Comparison of ENCODE assay signal across 11 mouse cellular contexts in the genomic region with DNA sequence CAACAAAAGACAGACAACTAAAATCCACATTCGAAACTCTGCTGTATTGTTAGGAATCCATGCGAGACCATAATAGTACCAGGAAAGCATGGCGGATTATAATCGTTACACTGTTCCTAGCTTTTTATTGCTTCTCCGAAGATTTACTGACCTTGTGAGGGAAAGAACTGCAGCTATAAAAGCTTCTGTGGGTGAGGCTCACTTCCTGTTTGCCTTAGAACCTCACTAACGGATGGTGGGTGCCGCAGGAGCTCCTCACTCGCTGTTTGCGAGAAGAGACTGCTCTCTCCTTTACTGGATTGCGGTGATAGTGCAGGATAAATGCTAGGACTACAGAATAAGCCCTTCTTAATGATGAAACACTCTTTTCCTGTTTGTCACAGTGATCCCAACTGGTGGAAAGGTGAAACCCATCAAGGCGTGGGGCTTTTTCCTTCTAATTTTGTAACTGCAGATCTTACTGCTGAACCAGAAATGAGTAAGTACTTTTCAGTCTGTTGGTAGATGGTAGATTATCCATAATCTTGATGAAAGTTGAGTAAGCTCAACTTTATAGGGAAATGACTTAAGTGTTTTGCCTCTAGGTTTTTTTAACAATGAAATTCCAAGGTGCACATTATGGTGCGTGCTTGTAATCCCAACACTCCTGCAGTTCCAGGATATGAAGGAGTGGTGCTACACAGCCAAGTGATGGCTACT. TPM values are rescaled to one million over a fixed set of nuclear protein-coding genes. Genes with fewer than 3 reads are reported as not detected.
DNase-seq lines count a peak whose midpoint lies in the region; ATAC-seq and TF ChIP-seq lines count a peak whose summit lies in the region.
"Had no signal": no experiment of that assay in that cellular context is flagged by ENCODE, and none has a peak within 500 bp of the region (broad histone marks: within the 10 kb centered on the region; RNA-seq: fewer than 3 reads in every experiment).

No protein-coding gene starts in this region.

- peak overlapping the region; percentile 10; the same call in 1 of the 2 replicates for H3K27ac ChIP-seq in gastrocnemius, adult 2 months
- no peak overlapping the region for H3K27ac ChIP-seq in intestine, embryonic 14.5 days (ENCODE audit: low read depth)
- H3K27ac ChIP-seq in hindbrain, embryonic 14.5 days = no peak overlapping the region
- no peak overlapping the region for H3K27ac ChIP-seq in kidney, embryonic 15.5 days
- H3K27ac ChIP-seq: midbrain, embryonic 12.5 days had no signal

- H3K4me1 ChIP-seq in intestine, embryonic 14.5 days (replicated peaks; ENCODE audit: control insufficient read depth, insufficient read depth, low read length) = no peaks in the 10 kb centered on the region
- no peaks in the 10 kb centered on the region for H3K4me1 ChIP-seq in hindbrain, embryonic 14.5 days (replicated peaks; ENCODE audit: control insufficient read depth, insufficient read depth, low read length)
- no peaks in the 10 kb centered on the region for H3K4me1 ChIP-seq in kidney, embryonic 15.5 days

- H3K36me3 ChIP-seq in intestine, embryonic 14.5 days (ENCODE audit: control insufficient read depth, insufficient read depth, low read length) = peaks cover 58% of the 10 kb centered on the region
- peaks cover 52% of the 10 kb centered on the region for H3K36me3 ChIP-seq in hindbrain, embryonic 14.5 days (replicated peaks; ENCODE audit: control insufficient read depth, insufficient read depth)
- peaks cover 42% of the 10 kb centered on the region for H3K36me3 ChIP-seq in kidney, embryonic 15.5 days

- no peak for TF ChIP-seq CTCF in gastrocnemius, adult 2 months (IDR thresholded peaks at IDR 0.05)

- WGBS in intestine, embryonic 14.5 days = 61% methylated on average over 12 of the region's 12 CpGs
- WGBS in hindbrain, embryonic 14.5 days = 96% methylated on average over 12 of the region's 12 CpGs
- 51% methylated on average over 12 of the region's 12 CpGs for WGBS in kidney, embryonic 15.5 days

- H3K9ac ChIP-seq in intestine, embryonic 14.5 days (ENCODE audit: low read length) = no peak overlapping the region
- no peak overlapping the region for H3K9ac ChIP-seq in hindbrain, embryonic 14.5 days
- H3K9ac ChIP-seq in kidney, embryonic 15.5 days = no peak overlapping the region
- H3K9ac ChIP-seq: midbrain, embryonic 12.5 days had no signal

- no peak overlapping the region for H3K4me2 ChIP-seq in intestine, embryonic 14.5 days (ENCODE audit: low read length)
- H3K4me2 ChIP-seq in hindbrain, embryonic 14.5 days (replicated peaks) = no peak overlapping the region
- no peak overlapping the region for H3K4me2 ChIP-seq in kidney, embryonic 15.5 days
- H3K4me2 ChIP-seq: midbrain, embryonic 12.5 days had no signal

- no peaks in the 10 kb centered on the region for H3K27me3 ChIP-seq in intestine, embryonic 14.5 days (replicated peaks; ENCODE audit: control insufficient read depth, insufficient read depth, low read length)
- no peaks in the 10 kb centered on the region for H3K27me3 ChIP-seq in hindbrain, embryonic 14.5 days (ENCODE audit: control insufficient read depth, insufficient read depth, low read length)
- no peaks in the 10 kb centered on the region for H3K27me3 ChIP-seq in kidney, embryonic 15.5 days
- H3K27me3 ChIP-seq: midbrain, embryonic 12.5 days; Patski had no signal

- intact Hi-C loops in gastrocnemius, adult 2 months (cut with DNase I) = no loop called here

- H3K9me3 ChIP-seq in intestine, embryonic 14.5 days (ENCODE audit: control insufficient read depth, low read length) = no peaks in the 10 kb centered on the region
- no peaks in the 10 kb centered on the region for H3K9me3 ChIP-seq in hindbrain, embryonic 14.5 days (ENCODE audit: control insufficient read depth, low read length)
- no peaks in the 10 kb centered on the region for H3K9me3 ChIP-seq in kidney, embryonic 15.5 days (replicated peaks)
- H3K9me3 ChIP-seq: midbrain, embryonic 12.5 days had no signal

- DNase-seq in gastrocnemius, adult 2 months = no peak
- no peak for DNase-seq in gastrocnemius, postnatal 4 days (ENCODE audit: low spot score in 2 of 2)
- peak; percentile 54 for DNase-seq in intestine, embryonic 14.5 days (ENCODE audit: low spot score)
- DNase-seq in hindbrain, embryonic 14.5 days (ENCODE audit: low spot score) = no peak
- DNase-seq in layer of hippocampus, adult 18-20 months (ENCODE audit: low spot score in 2 of 2) = no peak
- DNase-seq: kidney, adult 2 months had no signal

- peak; percentile 89 for ATAC-seq in CD4-positive, CD25-positive, alpha-beta regulatory T cell, adult 4 months
- ATAC-seq in intestine, embryonic 14.5 days (replicated peaks; ENCODE audit: low FRiP score, low TSS enrichment, low read depth) = 0 out of 2 replicates have a peak, but pooled peaks have one; percentile 58
- ATAC-seq in monocyte, adult 5-6 weeks (replicated peaks; ENCODE audit: insufficient number of reproducible peaks, low FRiP score, low TSS enrichment, poor library complexity, severe bottlenecking) = 0 out of 2 replicates have a peak, but pooled peaks have one; percentile 50
- ATAC-seq in hindbrain, embryonic 14.5 days (ENCODE audit: low FRiP score) = no peak
- ATAC-seq in kidney, embryonic 15.5 days (replicated peaks; ENCODE audit: low FRiP score) = no peak
- ATAC-seq: Patski had no signal

- H3K4me3 ChIP-seq in gastrocnemius, adult 2 months = no peak overlapping the region
- H3K4me3 ChIP-seq in intestine, embryonic 14.5 days (ENCODE audit: low read depth, low read length) = no peak overlapping the region
- H3K4me3 ChIP-seq in hindbrain, embryonic 14.5 days (replicated peaks; ENCODE audit: low read length) = no peak overlapping the region
- no peak overlapping the region for H3K4me3 ChIP-seq in kidney, embryonic 15.5 days (replicated peaks)
- H3K4me3 ChIP-seq: midbrain, embryonic 12.5 days had no signal

RNA-seq across cellular contexts. Expression of gene Tmem236, which starts 43.5 kb away (rescaled TPM):
- under 1 TPM; 0.15 to 0.17 TPM for total RNA-seq in gastrocnemius, adult 2 months (2021)
- total RNA-seq in gastrocnemius, postnatal 4 days (2021) = under 1 TPM; 0.08 to 0.12 TPM
- polyA plus RNA-seq in CD4-positive, CD25-positive, alpha-beta regulatory T cell, adult 4 months (2017; shearing (Covaris generic)) = not detected
- 3.2 and 4.5 TPM in 2 replicates for polyA plus RNA-seq in intestine, embryonic 14.5 days (2014; fragmentation: Nextera tagmentation; extraction: Ambion mirVana)
- total RNA-seq in monocyte, adult 5-6 weeks (2017) = not detected in 3 replicates
- polyA plus RNA-seq in hindbrain, embryonic 14.5 days (2014; fragmentation: Nextera tagmentation; extraction: Ambion mirVana) = 0.21 and 0.26 TPM in 2 replicates
- total RNA-seq in layer of hippocampus, adult 18-20 months (2021) = not detected
- polyA plus RNA-seq in kidney, embryonic 15.5 days (2015; fragmentation: Nextera tagmentation; extraction: Ambion mirVana) = 0.18 and 0.48 TPM in 2 replicates

RNA-seq across cellular contexts. Expression of gene Stam, which starts 56.9 kb away (rescaled TPM):
- total RNA-seq in gastrocnemius, adult 2 months (2021) = 10 to 100 TPM; 19.9 to 25.2 TPM
- 10 to 100 TPM; 54.4 to 65.3 TPM for total RNA-seq in gastrocnemius, postnatal 4 days (2021)
- 10 to 100 TPM; 13.6 to 14.0 TPM for polyA plus RNA-seq in CD4-positive, CD25-positive, alpha-beta regulatory T cell, adult 4 months (2017; shearing (Covaris generic))
- 68.4 and 71.8 TPM in 2 replicates for polyA plus RNA-seq in intestine, embryonic 14.5 days (2014; fragmentation: Nextera tagmentation; extraction: Ambion mirVana)
- total RNA-seq in monocyte, adult 5-6 weeks (2017) = 21.5 to 33.8 TPM (median 26.1 TPM) in 3 replicates
- 134 and 162 TPM in 2 replicates for polyA plus RNA-seq in hindbrain, embryonic 14.5 days (2014; fragmentation: Nextera tagmentation; extraction: Ambion mirVana)
- total RNA-seq in layer of hippocampus, adult 18-20 months (2021) = 10 to 100 TPM; 89.2 to 91.4 TPM
- polyA plus RNA-seq in kidney, embryonic 15.5 days (2015; fragmentation: Nextera tagmentation; extraction: Ambion mirVana) = 65.0 and 67.0 TPM in 2 replicates

Comparison
In these comparisons a context has a peak if more than half of its experiments do, and no peak if none do; other contexts are left out.
1. ATAC-seq: peak in CD4-positive, CD25-positive, alpha-beta regulatory T cell, adult 4 months (single experiment), intestine, embryonic 14.5 days (single experiment) and monocyte, adult 5-6 weeks (single experiment); none in hindbrain, embryonic 14.5 days (single experiment) and kidney, embryonic 15.5 days (single experiment).